Mouse (Mus musculus) liver, embryonic 14.5 days (tissue): ENCODE results near the gene Ttll8.

Experiments
- CTCF ChIP-seq: IDR thresholded peaks from 2 replicates; pipeline ENCODE4 v1.5.1; 2016; ENCODE audit warnings: antibody characterized with exemption, low read depth, control low read depth
- EP300 ChIP-seq: IDR thresholded peaks from 2 replicates; pipeline ENCODE4 v1.6.1; 2016; ENCODE audit warnings: antibody characterized with exemption, low read depth

GRCm38 (mm10) chr15:88868024-88868742 lies 86.0 kb downstream of the Ttll8 start:
- no peak for TF ChIP-seq EP300
- no peak for TF ChIP-seq CTCF
